ENCODE assay signal across 9 mouse cellular contexts in genomic region chr8:86908536-86908935, GRCm38 (mm10). TPM values are rescaled to one million over a fixed set of nuclear protein-coding genes. Genes with fewer than 3 reads are reported as not detected.
DNase-seq lines count a peak whose midpoint lies in the region; ATAC-seq and TF ChIP-seq lines count a peak whose summit lies in the region.
"Had no signal": no experiment of that assay in that cellular context is flagged by ENCODE, and none has a peak within 500 bp of the region (broad histone marks: within the 10 kb centered on the region; RNA-seq: fewer than 3 reads in every experiment).

No protein-coding gene starts in this region.

- no peak overlapping the region for H3K27ac ChIP-seq in liver, embryonic 14.5 days
- H3K27ac ChIP-seq: limb, embryonic 13.5 days had no signal

- peak; percentile 69 for DNase-seq in A20 (ENCODE audit: low read depth, low spot score)
- DNase-seq in c-Kit-negative CD71-positive TER-119-positive erythroid progenitor cells, embryonic 14.5 days (ENCODE audit: low read depth, low spot score) = peak; percentile 42
- DNase-seq in forelimb bud, embryonic 11.5 days (ENCODE audit: low read depth, low spot score) = peak; percentile 82
- peak; percentile 82 for DNase-seq in kidney, postnatal 14 days
- peak in 2 of 3 experiments; percentile 22 to 27 for DNase-seq in liver, embryonic 14.5 days (ENCODE audit: low read depth in 3 of 3, low spot score in 3 of 3)
- peak; percentile 85 for DNase-seq in right cerebral cortex, postnatal 14 days

- TF ChIP-seq EP300 in liver, embryonic 14.5 days (IDR thresholded peaks at IDR 0.05; ENCODE audit: low read depth) = no peak

- H3K4me3 ChIP-seq in liver, embryonic 14.5 days (ENCODE audit: insufficient read depth in 1 of 2, low read depth in 2 of 2, low read length in 2 of 2) = no peak overlapping the region
- H3K4me3 ChIP-seq: limb, embryonic 13.5 days had no signal

- no peak overlapping the region for H3K4me2 ChIP-seq in liver, embryonic 14.5 days (ENCODE audit: low read depth)
- H3K4me2 ChIP-seq: limb, embryonic 13.5 days had no signal

- no peaks in the 10 kb centered on the region for H3K9me3 ChIP-seq in liver, embryonic 14.5 days (ENCODE audit: control insufficient read depth, low read length)
- H3K9me3 ChIP-seq: limb, embryonic 13.5 days had no signal

- no peak overlapping the region for H3K9ac ChIP-seq in liver, embryonic 14.5 days (replicated peaks)
- H3K9ac ChIP-seq: limb, embryonic 13.5 days had no signal

- WGBS in liver, embryonic 14.5 days (ENCODE audit: insufficient replicate concordance) = 16% methylated on average over 6 of the region's 6 CpGs

- no peaks in the 10 kb centered on the region for H3K36me3 ChIP-seq in liver, embryonic 14.5 days (replicated peaks; ENCODE audit: control insufficient read depth, insufficient read depth, low read depth)
- H3K36me3 ChIP-seq: limb, embryonic 13.5 days had no signal

- peak; percentile 65 for ATAC-seq in CD4-positive, CD25-positive, alpha-beta regulatory T cell, adult 4 months
- no peak for ATAC-seq in liver, embryonic 14.5 days (ENCODE audit: insufficient read depth)
- ATAC-seq in erythroblast, adult 5-6 weeks (replicated peaks; ENCODE audit: low FRiP score, poor library complexity, severe bottlenecking) = no peak

- H3K4me1 ChIP-seq in liver, embryonic 14.5 days (replicated peaks; ENCODE audit: control insufficient read depth in 2 of 2, insufficient read depth in 2 of 2, low read length in 1 of 2) = no peaks in the 10 kb centered on the region
- H3K4me1 ChIP-seq: limb, embryonic 13.5 days had no signal

- TF ChIP-seq CTCF in liver, embryonic 14.5 days (IDR thresholded peaks at IDR 0.05; ENCODE audit: low read depth) = peak; percentile 82

- no peaks in the 10 kb centered on the region for H3K27me3 ChIP-seq in liver, embryonic 14.5 days (ENCODE audit: control insufficient read depth, insufficient read depth, low read length)

RNA-seq across cellular contexts. Expression of gene N4bp1, which starts 23.5 kb away (rescaled TPM):
- 10 to 100 TPM; 10.8 to 11.9 TPM for polyA plus RNA-seq in CD4-positive, CD25-positive, alpha-beta regulatory T cell, adult 4 months (2017; shearing (Covaris generic))
- polyA plus RNA-seq in liver, embryonic 14.5 days (2012; rRNA removed) = 2.7 and 3.1 TPM in 2 replicates
- polyA plus RNA-seq in liver, embryonic 14.5 days (2014; fragmentation: Nextera tagmentation; extraction: Ambion mirVana) = 2.1 and 2.8 TPM in 2 replicates
- total RNA-seq in erythroblast, adult 5-6 weeks (2015; ENCODE audit: low replicate concordance) = 5.0 and 10.7 TPM in 2 replicates
- total RNA-seq in erythroblast, adult 5-6 weeks (2017; ENCODE audit: low replicate concordance) = 6.0 and 8.4 TPM in 2 replicates

Comparison
In these comparisons a context has a peak if more than half of its experiments do, and no peak if none do; other contexts are left out.
1. DNase-seq: peak in every context shown above with its lines; median percentile 85 in right cerebral cortex, postnatal 14 days; 82 in forelimb bud, embryonic 11.5 days; 82 in kidney, postnatal 14 days; 69 in A20; 42 in c-Kit-negative CD71-positive TER-119-positive erythroid progenitor cells, embryonic 14.5 days; 24 in liver, embryonic 14.5 days.